Mouse (Mus musculus): Measurements from ENCODE around the gene Aicda.

DNA sequence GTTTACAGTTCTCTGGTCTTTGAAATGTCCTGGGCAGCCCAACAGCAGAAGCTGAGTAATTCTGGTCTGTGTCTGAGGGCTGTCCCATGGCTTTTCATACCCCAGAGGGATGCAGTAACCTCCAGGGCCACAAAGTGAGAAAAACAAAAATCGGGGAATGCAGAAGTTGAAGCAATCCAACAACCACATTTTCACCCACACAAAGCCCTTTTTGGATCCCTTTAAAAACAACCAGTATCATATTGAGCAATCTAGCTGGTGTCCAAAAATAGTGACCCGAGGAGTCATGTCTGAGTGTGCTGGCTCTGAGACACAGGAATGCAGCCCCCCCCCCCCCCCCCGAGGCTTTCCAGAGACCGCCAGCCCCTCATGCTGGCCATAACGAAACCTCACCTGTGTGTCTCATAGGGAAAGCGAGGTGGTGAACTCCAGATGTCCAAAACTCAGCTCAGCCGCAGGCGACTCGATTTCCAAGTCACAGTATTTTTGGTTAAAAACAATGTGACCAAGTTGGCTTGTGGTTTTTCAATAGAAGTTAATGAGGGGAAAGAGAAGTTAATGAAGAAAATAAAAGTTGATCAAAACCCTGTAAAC is 8.2 kb upstream of the Aicda start:
- TF ChIP-seq CTCF (IDR thresholded peaks at IDR 0.05) = no peak
- TF ChIP-seq EP300 (IDR thresholded peaks at IDR 0.05) = no peak
